Mouse (Mus musculus): ENCODE data around the gene Btn2a2.

- TF ChIP-seq GATA1 (IDR thresholded peaks at IDR 0.05; ENCODE audit: borderline replicate concordance, low read length), result no peak
- TF ChIP-seq FLI1 (IDR thresholded peaks at IDR 0.05; ENCODE audit: low read length), result no peak
Observed at GRCm38 (mm10) chr13:23490863-23491262, 2.2 kb upstream of the Btn2a2 start.

All from megakaryocyte, embryonic 14.5 days (primary cell).